Mouse (Mus musculus): Measurements from ENCODE around the gene Hoxa9. TPM values are rescaled to one million over a fixed set of nuclear protein-coding genes. Genes with fewer than 3 reads are reported as not detected.

Hoxa9 gene
- polyA plus RNA-seq, 1 experiment from 2014 or later, result 0.13 TPM

- 2% methylated on average over 49 of the region's 55 CpGs for WGBS (ENCODE audit: insufficient replicate concordance)
- Histone ChIP-seq H3K27me3 (ENCODE audit: control insufficient read depth, insufficient read depth, low read depth, low read length) (peaks cover 84% of the 10 kb centered on the region), H3K4me1 (ENCODE audit: control insufficient read depth, low read depth, low read length) (peaks cover 5% of the 10 kb centered on the region), H3K4me2 (ENCODE audit: low read depth, low read length) (peak overlapping the region; percentile 60), H3K9ac (ENCODE audit: low read depth, low read length) (no peak overlapping the region), H3K4me3 (ENCODE audit: low read depth, low read length) (peak overlapping the region; percentile 59), H3K36me3 (ENCODE audit: control insufficient read depth, insufficient read depth) (no peaks in the 10 kb centered on the region), H3K9me3 (replicated peaks; ENCODE audit: control insufficient read depth, low read length) (no peaks in the 10 kb centered on the region), H3K27ac (ENCODE audit: low read length) (no peak overlapping the region)
- ATAC-seq (ENCODE audit: low read depth), result peak; percentile 55
Measured at GRCm38 (mm10) chr6:52191860-52192550, 38.9 kb downstream of the Hoxa9 start.

DNA sequence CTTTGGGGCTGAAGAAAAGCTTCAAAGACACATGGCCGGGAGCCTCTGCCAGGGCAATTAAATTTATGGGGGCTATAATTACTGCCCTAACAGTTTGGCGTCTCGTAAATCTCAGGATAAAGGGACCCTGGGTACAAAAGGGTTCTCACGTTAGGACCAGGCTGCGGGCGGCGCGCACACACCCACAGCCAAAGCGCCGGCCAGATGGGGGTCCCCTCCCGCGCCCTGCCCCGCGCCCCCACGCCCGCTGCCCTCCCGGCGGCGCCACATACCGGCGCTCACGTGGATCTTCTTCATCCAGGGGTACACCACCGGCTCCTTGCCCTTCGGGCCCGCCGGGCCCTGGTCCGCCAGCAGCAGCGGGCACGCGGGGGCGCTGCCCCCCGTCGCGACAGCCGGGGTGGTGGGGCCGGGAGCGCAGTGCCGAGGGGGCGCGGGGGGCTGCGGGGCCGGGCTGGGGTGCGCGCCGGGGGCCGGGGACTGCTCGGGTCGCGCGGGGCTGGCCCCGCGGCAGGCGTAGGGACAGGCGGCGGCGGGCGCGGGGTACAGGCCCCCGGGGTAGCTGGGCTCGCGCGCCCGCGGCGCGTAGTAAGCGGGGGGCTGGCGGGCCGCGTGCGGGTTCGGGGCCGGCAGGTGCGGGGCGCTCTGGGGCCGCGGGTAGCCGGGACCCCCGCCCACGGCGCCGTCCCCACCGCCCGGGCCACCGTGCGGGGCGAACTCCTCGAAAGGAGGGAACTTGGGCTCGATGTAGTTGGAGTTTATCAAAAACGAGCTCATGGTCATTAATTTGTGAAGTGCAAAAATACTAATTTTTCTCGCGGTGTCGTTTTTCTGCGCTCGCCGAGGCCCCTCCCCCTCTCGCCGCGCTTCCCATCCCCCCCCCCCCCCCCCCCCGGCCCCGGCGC is 39.7 kb downstream of the Hoxa9 start, which contains the start of gene Hoxa4:
TSS of gene Hoxa4 (minus strand) at position 848 of the 905 bp plus-strand sequence.
- peak within 1 kb of the TSS; percentile 37; the same call in 1 of the 2 replicates for H3K9ac ChIP-seq (ENCODE audit: low read depth, low read length)
- H3K27ac ChIP-seq (ENCODE audit: low read length), result no peak within 1 kb of the TSS; the same call in 1 of the 2 replicates
- no peak for ATAC-seq (ENCODE audit: low read depth)
- H3K4me1 ChIP-seq (ENCODE audit: control insufficient read depth, low read depth, low read length), result peaks cover 5% of the 10 kb centered on the region
- peak within 1 kb of the TSS; percentile 59 for H3K4me3 ChIP-seq (ENCODE audit: low read depth, low read length)
- under 1% methylated on average over 64 of the region's 102 CpGs for WGBS (ENCODE audit: insufficient replicate concordance)
- H3K9me3 ChIP-seq (replicated peaks; ENCODE audit: control insufficient read depth, low read length), result no peaks in the 10 kb centered on the region
- peak within 1 kb of the TSS; percentile 60 for H3K4me2 ChIP-seq (ENCODE audit: low read depth, low read length)
- peaks cover 87% of the 10 kb centered on the region for H3K27me3 ChIP-seq (ENCODE audit: control insufficient read depth, insufficient read depth, low read depth, low read length)
- H3K36me3 ChIP-seq (ENCODE audit: control insufficient read depth, insufficient read depth), result no peaks in the 10 kb centered on the region

GRCm38 (mm10) chr6:52190410-52190809 is 40.5 kb downstream of the Hoxa9 start:
- ATAC-seq (ENCODE audit: low read depth), result no peak
- Histone ChIP-seq H3K27ac (ENCODE audit: low read length) (no peak overlapping the region), H3K9ac (ENCODE audit: low read depth, low read length) (no peak overlapping the region), H3K9me3 (replicated peaks; ENCODE audit: control insufficient read depth, low read length) (no peaks in the 10 kb centered on the region), H3K4me3 (ENCODE audit: low read depth, low read length) (no peak overlapping the region), H3K4me2 (ENCODE audit: low read depth, low read length) (no peak overlapping the region), H3K36me3 (ENCODE audit: control insufficient read depth, insufficient read depth) (no peaks in the 10 kb centered on the region), H3K27me3 (ENCODE audit: control insufficient read depth, insufficient read depth, low read depth, low read length) (peaks cover 85% of the 10 kb centered on the region), H3K4me1 (ENCODE audit: control insufficient read depth, low read depth, low read length) (peaks cover 5% of the 10 kb centered on the region)
- WGBS (ENCODE audit: insufficient replicate concordance), result 37% methylated on average over 23 of the region's 23 CpGs

- WGBS (ENCODE audit: insufficient replicate concordance), result 39% methylated on average over 8 of the region's 8 CpGs
- no peak overlapping the region for H3K4me2 ChIP-seq (ENCODE audit: low read depth, low read length)
- peaks cover 82% of the 10 kb centered on the region for H3K27me3 ChIP-seq (ENCODE audit: control insufficient read depth, insufficient read depth, low read depth, low read length)
- ATAC-seq (ENCODE audit: low read depth), result no peak
- no peaks in the 10 kb centered on the region for H3K36me3 ChIP-seq (ENCODE audit: control insufficient read depth, insufficient read depth)
- H3K9ac ChIP-seq (ENCODE audit: low read depth, low read length), result no peak overlapping the region
- H3K27ac ChIP-seq (ENCODE audit: low read length), result no peak overlapping the region
- peaks cover 5% of the 10 kb centered on the region for H3K4me1 ChIP-seq (ENCODE audit: control insufficient read depth, low read depth, low read length)
- H3K4me3 ChIP-seq (ENCODE audit: low read depth, low read length), result no peak overlapping the region
- H3K9me3 ChIP-seq (replicated peaks; ENCODE audit: control insufficient read depth, low read length), result no peaks in the 10 kb centered on the region
Measured at GRCm38 (mm10) chr6:52189909-52190308, 41.0 kb downstream of the Hoxa9 start.

DNA sequence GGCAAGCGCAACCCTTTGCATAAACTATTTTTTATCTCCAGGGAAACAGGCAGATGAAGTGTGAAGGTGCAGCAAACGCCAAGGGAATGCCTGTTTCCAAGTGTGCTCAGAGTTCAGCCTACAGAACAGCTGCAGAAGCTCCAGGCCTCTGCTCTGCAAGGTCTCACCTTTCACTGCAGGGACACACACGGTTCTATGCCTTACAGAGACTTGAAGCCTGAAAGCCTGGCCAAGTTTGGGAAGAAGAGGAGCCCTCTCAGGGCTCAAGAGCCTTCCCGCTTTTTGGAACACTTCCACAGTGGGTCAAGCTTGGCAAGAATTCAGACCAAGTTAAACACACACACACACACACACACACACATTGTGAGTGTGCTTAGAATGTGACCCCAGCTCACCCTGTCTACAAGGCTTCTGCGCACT is 41.7 kb downstream of the Hoxa9 start:
- WGBS (ENCODE audit: insufficient replicate concordance), result 37% methylated on average over 5 of the region's 5 CpGs
- no peak overlapping the region for H3K9ac ChIP-seq (ENCODE audit: low read depth, low read length)

DNA sequence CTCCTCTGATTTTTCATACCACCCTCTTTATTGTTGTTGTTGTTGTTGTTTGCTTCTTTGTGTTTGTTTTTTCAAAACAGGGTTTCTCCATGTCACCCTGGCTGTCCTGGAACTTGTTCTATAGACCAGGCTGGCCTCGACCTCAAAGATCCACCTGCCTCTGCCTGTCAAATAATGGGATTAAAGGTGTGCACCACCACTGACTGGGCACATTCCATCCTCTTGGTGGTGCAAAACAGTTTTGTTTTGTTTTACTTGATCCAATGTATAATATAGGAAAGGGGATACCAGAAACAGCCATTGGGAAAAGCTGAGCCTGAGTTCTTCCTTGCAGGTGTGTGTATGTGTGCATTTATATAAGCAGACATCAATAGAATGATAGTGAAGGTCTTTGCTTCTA is 44.4 kb downstream of the Hoxa9 start:
- no peaks in the 10 kb centered on the region for H3K9me3 ChIP-seq (replicated peaks; ENCODE audit: control insufficient read depth, low read length)
- peaks cover 63% of the 10 kb centered on the region for H3K27me3 ChIP-seq (ENCODE audit: control insufficient read depth, insufficient read depth, low read depth, low read length)
- ATAC-seq (ENCODE audit: low read depth), result no peak
- peaks cover 3% of the 10 kb centered on the region; the same call in 1 of the 2 replicates for H3K4me1 ChIP-seq (ENCODE audit: control insufficient read depth, low read depth, low read length)
- no peak overlapping the region for H3K4me3 ChIP-seq (ENCODE audit: low read depth, low read length)
- no peak overlapping the region for H3K4me2 ChIP-seq (ENCODE audit: low read depth, low read length)
- WGBS (ENCODE audit: insufficient replicate concordance), result 24% methylated on average over 1 of the region's 1 CpGs
- no peak overlapping the region for H3K27ac ChIP-seq (ENCODE audit: low read length)
- no peak overlapping the region for H3K9ac ChIP-seq (ENCODE audit: low read depth, low read length)
- no peaks in the 10 kb centered on the region for H3K36me3 ChIP-seq (ENCODE audit: control insufficient read depth, insufficient read depth)

More for the DNA sequence above, 41.7 kb downstream of the Hoxa9 start:
- no peak for ATAC-seq (ENCODE audit: low read depth)
- H3K27ac ChIP-seq (ENCODE audit: low read length), result no peak overlapping the region
- peaks cover 5% of the 10 kb centered on the region for H3K4me1 ChIP-seq (ENCODE audit: control insufficient read depth, low read depth, low read length)
- no peak overlapping the region for H3K4me2 ChIP-seq (ENCODE audit: low read depth, low read length)
- no peaks in the 10 kb centered on the region for H3K9me3 ChIP-seq (replicated peaks; ENCODE audit: control insufficient read depth, low read length)
- H3K27me3 ChIP-seq (ENCODE audit: control insufficient read depth, insufficient read depth, low read depth, low read length), result peaks cover 81% of the 10 kb centered on the region
- H3K4me3 ChIP-seq (ENCODE audit: low read depth, low read length), result no peak overlapping the region
- no peaks in the 10 kb centered on the region for H3K36me3 ChIP-seq (ENCODE audit: control insufficient read depth, insufficient read depth)

GRCm38 (mm10) chr6:52185834-52186233 is 45.1 kb downstream of the Hoxa9 start:
- 41% methylated on average over 3 of the region's 3 CpGs for WGBS (ENCODE audit: insufficient replicate concordance)
- Histone ChIP-seq H3K27ac (ENCODE audit: low read length) (no peak overlapping the region), H3K4me2 (ENCODE audit: low read depth, low read length) (no peak overlapping the region), H3K27me3 (ENCODE audit: control insufficient read depth, insufficient read depth, low read depth, low read length) (peaks cover 62% of the 10 kb centered on the region), H3K36me3 (ENCODE audit: control insufficient read depth, insufficient read depth) (no peaks in the 10 kb centered on the region), H3K9ac (ENCODE audit: low read depth, low read length) (no peak overlapping the region), H3K9me3 (replicated peaks; ENCODE audit: control insufficient read depth, low read length) (no peaks in the 10 kb centered on the region), H3K4me3 (ENCODE audit: low read depth, low read length) (no peak overlapping the region), H3K4me1 (ENCODE audit: control insufficient read depth, low read depth, low read length) (peaks cover 3% of the 10 kb centered on the region; the same call in 1 of the 2 replicates)
- ATAC-seq (ENCODE audit: low read depth), result no peak

GRCm38 (mm10) chr6:52185222-52185621 is 45.7 kb downstream of the Hoxa9 start:
- Histone ChIP-seq H3K4me3 (ENCODE audit: low read depth, low read length) (no peak overlapping the region), H3K36me3 (ENCODE audit: control insufficient read depth, insufficient read depth) (no peaks in the 10 kb centered on the region), H3K27ac (ENCODE audit: low read length) (no peak overlapping the region), H3K4me2 (ENCODE audit: low read depth, low read length) (0 out of 2 replicates have a peak overlapping the region, but pooled peaks have one; percentile 10), H3K9ac (ENCODE audit: low read depth, low read length) (no peak overlapping the region), H3K9me3 (replicated peaks; ENCODE audit: control insufficient read depth, low read length) (no peaks in the 10 kb centered on the region), H3K4me1 (ENCODE audit: control insufficient read depth, low read depth, low read length) (peaks cover 3% of the 10 kb centered on the region; the same call in 1 of the 2 replicates), H3K27me3 (ENCODE audit: control insufficient read depth, insufficient read depth, low read depth, low read length) (peaks cover 62% of the 10 kb centered on the region)
- WGBS (ENCODE audit: insufficient replicate concordance), result 10% methylated on average over 19 of the region's 19 CpGs
- ATAC-seq (ENCODE audit: low read depth), result no peak

Data from liver, embryonic 16.5 days (tissue).